Mouse (Mus musculus) olfactory bulb, adult 2 months (tissue): Measurements from ENCODE around the gene Cadm1. TPM values are rescaled to one million over a fixed set of nuclear protein-coding genes. Genes with fewer than 3 reads are reported as not detected.

Experiments
- H3K27ac ChIP-seq: fragments of 200-500 bp; 2 replicates; pipeline ENCODE4 v1.5.1; 2012; ENCODE audit warnings: low read depth, low read length; ENCODE audit not compliant: insufficient read depth
- H3K4me1 ChIP-seq: fragments of 200-500 bp; 2 replicates; pipeline ENCODE4 v1.6.1; 2012; ENCODE audit warnings: low read length; ENCODE audit not compliant: control insufficient read depth, insufficient read depth
- H3K4me3 ChIP-seq: fragments of 200-500 bp; 2 replicates; pipeline ENCODE4 v1.5.1; 2012; ENCODE audit warnings: mild to moderate bottlenecking, low read depth, low read length, moderate library complexity; ENCODE audit not compliant: insufficient read depth
- CTCF ChIP-seq: fragments of 200-500 bp; IDR thresholded peaks from 2 replicates; pipeline ENCODE4 v1.5.1; 2012; ENCODE audit warnings: low read depth, mild to moderate bottlenecking, low read length, moderate library complexity; ENCODE audit not compliant: insufficient read depth
- POLR2A ChIP-seq: fragments of 200-500 bp; IDR thresholded peaks from 2 replicates; pipeline ENCODE4 v1.6.1; 2012; ENCODE audit warnings: mild to moderate bottlenecking, low read depth, low read length, moderate library complexity; ENCODE audit not compliant: insufficient read depth
- WGBS: fragments of 180-500 bp; shearing (Covaris S2); methylation state at CpG from one replicate; pipeline ENCODE4 v1.1.7; 2018; 5-methylcytosine and 5-hydroxymethylcytosine counted together
- polyA plus RNA-seq: library from polyadenylated mRNA; stranded (reverse); fragments of >200 nt; gene quantifications from 2 replicates; pipeline ENCODE4 v1.2.4, GENCODE M21; 2012; ENCODE audit warnings: low replicate concordance; ENCODE audit not compliant: missing spikeins, insufficient read depth, insufficient read length

Cadm1 gene
- polyA plus RNA-seq, 1 experiment = not detected

DNA sequence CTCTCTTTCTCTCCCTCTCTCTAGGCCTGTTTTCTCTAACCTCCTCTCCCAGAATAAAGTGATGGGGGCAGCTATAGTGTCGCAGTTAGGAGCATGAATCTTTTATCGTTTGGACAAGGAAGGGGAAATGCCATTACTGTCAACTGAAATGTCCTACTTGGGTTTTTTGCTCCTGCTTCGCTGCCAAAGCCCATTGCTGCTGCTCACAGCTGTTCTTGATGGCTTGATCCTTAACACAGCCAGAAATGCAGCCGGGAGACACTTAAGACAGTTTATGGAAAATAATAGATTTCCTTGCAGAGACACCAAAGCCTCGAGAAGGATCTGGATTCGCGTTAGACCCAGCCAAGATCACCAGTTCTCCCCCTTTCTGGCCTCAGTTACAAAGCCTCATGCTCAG lies 327.3 kb downstream of the Cadm1 start:
- H3K4me3 ChIP-seq = no peak overlapping the region
- 71% methylated on average over 7 of the region's 7 CpGs for WGBS
- H3K27ac ChIP-seq = no peak overlapping the region
- TF ChIP-seq POLR2A = no peak
- no peak for TF ChIP-seq CTCF
- peaks cover 23% of the 10 kb centered on the region for H3K4me1 ChIP-seq

DNA sequence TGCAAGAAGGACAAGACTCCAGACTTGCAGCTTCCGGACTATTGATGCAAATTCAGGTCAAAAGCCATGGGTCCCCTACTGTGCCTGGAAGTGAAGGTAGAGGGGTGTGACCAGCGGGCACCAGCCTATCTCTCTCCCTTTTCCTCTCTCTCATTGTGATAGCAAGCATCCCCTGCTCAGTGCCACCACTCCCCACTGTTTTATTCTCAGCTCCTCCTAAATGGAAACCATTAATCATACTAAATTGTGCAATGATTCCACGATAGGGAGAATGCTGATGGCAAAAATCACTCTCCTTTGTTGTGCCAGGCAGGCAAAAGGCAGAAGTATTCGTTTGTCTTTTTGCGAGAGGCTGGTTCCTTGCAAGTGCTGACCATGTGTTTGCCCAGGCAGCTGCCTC lies 328.2 kb downstream of the Cadm1 start:
- WGBS = 46% methylated on average over 5 of the region's 5 CpGs
- no peak for TF ChIP-seq CTCF
- no peak for TF ChIP-seq POLR2A
- Histone ChIP-seq H3K27ac (no peak overlapping the region), H3K4me3 (no peak overlapping the region), H3K4me1 (peaks cover 23% of the 10 kb centered on the region)

DNA sequence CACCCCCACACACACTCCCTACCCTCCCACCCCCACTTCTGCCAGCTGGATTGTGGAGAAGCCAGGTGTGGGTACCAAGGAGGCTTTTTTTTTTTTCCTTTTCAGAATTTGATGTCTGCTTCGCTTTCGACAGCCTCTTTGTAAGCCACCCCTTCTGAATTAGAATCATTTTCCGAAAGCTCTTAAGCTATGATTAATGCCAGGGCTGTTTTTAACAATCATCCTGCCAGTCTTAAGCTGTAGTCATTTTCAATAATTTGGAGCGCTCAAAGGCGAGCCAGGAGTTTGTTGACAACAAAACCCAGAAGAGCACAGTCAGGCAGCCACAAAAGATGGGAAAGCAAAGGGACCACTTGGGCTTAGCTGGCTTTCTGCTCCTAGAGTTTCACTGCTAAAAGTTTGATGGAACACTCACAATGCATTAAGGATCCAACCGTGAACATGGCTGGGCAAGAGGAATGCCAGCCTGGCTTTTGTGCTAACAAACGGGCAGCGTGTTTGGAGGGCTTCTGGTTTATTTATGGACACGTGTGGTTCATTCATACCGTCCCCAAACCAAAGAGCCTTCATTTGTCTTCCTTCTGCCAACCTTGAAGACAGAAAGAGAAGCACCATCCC lies 328.9 kb downstream of the Cadm1 start:
- no peak overlapping the region for H3K27ac ChIP-seq
- no peak for TF ChIP-seq CTCF
- WGBS = 52% methylated on average over 10 of the region's 10 CpGs

DNA sequence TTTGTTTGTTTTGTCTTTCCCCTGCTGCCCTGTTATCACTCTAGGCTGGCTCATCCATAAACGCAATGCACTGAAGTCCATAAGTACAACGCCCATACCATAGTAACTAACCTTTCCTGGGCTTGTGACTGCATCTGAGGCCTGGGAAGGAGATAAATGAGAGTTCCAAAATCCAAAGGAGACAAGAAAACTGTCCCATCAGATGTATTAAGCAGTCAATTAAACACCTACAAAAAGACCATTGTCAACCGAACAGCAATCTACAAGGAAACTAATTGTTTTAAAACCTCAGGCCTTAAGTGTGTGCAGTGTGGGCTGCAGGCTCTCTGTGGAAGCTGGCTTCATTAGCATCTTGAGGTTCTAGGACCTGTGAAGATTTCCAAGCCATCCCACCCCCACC lies 331.0 kb downstream of the Cadm1 start:
- TF ChIP-seq POLR2A (no peak), CTCF (no peak)
- H3K4me1 ChIP-seq = peaks cover 23% of the 10 kb centered on the region
- 93% methylated on average over 3 of the region's 3 CpGs for WGBS
- H3K27ac ChIP-seq = no peak overlapping the region
- H3K4me3 ChIP-seq = no peak overlapping the region

More for the DNA sequence above, 328.9 kb downstream of the Cadm1 start:
- H3K4me3 ChIP-seq = no peak overlapping the region
- H3K4me1 ChIP-seq = peaks cover 23% of the 10 kb centered on the region

DNA sequence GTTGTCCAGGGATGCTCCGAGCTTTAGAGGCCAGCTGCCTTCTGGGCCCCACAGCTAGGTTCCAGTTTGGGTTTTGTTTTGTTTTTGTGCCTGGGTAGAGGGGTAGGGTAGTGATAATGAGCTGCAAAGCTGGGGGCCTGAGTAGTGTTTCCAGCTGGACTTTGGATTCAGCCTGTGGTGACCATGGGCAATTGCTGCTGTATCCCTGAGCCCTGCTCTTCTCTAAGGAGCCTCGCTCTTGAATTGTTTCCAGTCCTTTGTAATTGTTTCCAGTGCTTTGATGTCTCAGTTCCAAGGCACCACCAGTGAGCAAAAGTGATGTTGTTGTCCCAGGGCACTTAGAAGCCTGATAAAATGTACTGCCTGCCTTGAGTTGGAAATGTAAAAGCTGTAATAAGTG lies 331.8 kb downstream of the Cadm1 start:
- H3K4me1 ChIP-seq = peaks cover 23% of the 10 kb centered on the region
- no peak overlapping the region for H3K27ac ChIP-seq
- WGBS = 65% methylated on average over 2 of the region's 2 CpGs
- H3K4me3 ChIP-seq = no peak overlapping the region
- TF ChIP-seq CTCF (no peak), POLR2A (no peak)

DNA sequence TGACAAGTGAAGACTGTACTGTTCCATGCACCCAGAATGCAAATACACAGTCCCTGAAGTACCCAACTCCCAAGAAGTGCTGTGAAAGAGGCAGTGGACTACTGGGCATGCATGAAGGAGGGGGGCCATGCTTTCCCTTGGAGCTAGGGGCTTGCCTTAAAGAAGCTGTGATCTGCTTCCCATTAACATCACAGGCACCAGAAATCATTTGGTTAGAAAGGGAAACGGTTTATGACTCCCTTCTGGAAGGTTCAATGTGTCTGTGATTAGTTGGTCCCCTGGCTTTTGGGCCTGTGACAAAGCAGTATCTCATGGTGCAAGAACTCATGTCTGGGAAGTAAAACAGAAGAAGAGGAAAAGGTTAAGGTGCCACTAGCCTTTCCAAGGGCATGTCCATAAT lies 336.0 kb downstream of the Cadm1 start:
- Histone ChIP-seq H3K4me1 (peaks cover 7% of the 10 kb centered on the region; the same call in 1 of the 2 replicates), H3K4me3 (no peak overlapping the region), H3K27ac (no peak overlapping the region)
- 84% methylated on average over 1 of the region's 1 CpGs for WGBS
- no peak for TF ChIP-seq POLR2A
- no peak for TF ChIP-seq CTCF

DNA sequence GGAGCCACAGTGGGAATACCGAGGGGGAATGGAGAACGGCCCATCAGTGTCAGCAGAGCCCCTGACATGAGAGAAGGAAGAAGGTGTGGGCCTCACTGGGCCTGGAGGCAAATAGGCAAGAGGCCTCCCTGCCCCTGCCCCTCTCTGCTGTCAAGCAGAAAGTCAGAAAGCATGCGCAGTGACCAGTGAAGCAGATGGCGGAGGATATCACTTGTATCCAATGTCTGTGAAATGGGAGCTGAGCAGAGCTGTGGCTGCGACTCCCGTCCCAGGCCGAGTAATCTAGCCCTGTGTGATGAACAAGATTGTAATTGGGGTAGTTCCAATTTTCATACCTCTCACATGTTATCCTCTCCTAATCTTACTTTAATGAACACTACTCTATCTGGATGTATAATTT lies 337.5 kb downstream of the Cadm1 start:
- TF ChIP-seq CTCF = no peak
- TF ChIP-seq POLR2A = no peak
- 97% methylated on average over 7 of the region's 7 CpGs for WGBS
- Histone ChIP-seq H3K4me1 (no peaks in the 10 kb centered on the region), H3K4me3 (no peak overlapping the region), H3K27ac (no peak overlapping the region)

DNA sequence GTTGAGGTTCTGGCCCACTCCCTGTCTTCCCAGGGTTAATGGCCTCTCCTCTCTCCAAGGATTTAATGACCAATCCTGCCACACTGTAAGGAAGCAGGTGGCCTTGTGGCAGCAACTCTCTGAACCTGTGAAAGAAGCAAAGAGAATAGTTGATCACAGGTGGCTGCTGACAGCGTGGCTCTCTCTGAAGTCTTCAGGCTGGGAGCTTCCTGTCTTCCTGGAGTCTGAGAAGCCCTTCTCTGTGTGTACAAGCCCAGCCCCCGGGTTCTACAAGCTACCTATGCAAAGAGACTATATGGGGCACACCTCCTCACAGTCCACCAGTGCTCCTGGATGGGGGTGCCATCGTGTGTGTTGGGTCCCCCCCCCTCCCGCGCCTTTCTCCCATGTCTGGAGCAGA lies 339.7 kb downstream of the Cadm1 start:
- no peak overlapping the region for H3K4me3 ChIP-seq
- TF ChIP-seq CTCF (no peak), POLR2A (no peak)
- 89% methylated on average over 5 of the region's 5 CpGs for WGBS
- no peak overlapping the region for H3K27ac ChIP-seq
- no peaks in the 10 kb centered on the region for H3K4me1 ChIP-seq

DNA sequence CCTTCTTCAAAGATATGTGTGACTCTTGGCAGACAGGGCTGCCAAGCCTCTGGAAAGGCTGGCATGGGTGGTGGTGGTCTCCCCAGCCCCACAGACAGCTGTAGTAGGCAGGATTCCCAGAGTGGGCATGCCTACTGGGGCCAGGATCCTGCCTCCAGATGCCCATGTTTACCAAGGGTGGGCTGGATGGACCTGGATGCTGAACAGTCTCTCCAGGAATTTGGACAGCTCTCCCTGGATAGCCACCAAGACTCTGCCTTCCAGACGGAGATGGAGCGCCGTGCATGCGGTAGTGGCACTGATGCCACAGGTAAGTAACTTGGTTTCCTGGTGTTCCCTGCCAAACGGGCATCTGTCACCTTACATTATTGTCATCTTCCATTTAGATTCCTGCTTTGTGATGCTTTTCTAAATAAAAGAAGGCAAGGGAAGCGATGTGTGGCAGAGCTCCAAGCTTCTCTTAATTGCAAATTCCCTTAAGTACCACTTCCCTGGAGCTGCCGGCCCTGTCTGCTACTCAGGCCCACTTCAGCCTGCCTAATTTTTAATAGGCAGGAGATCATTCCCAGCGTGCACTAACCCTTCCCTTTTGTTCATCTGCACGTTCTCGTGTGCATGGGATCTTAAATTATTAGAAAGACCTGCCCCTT lies 346.7 kb downstream of the Cadm1 start:
- TF ChIP-seq POLR2A (no peak), CTCF (no peak)
- H3K4me3 ChIP-seq = no peak overlapping the region
- no peak overlapping the region for H3K27ac ChIP-seq
- 60% methylated on average over 10 of the region's 10 CpGs for WGBS
- no peaks in the 10 kb centered on the region for H3K4me1 ChIP-seq

DNA sequence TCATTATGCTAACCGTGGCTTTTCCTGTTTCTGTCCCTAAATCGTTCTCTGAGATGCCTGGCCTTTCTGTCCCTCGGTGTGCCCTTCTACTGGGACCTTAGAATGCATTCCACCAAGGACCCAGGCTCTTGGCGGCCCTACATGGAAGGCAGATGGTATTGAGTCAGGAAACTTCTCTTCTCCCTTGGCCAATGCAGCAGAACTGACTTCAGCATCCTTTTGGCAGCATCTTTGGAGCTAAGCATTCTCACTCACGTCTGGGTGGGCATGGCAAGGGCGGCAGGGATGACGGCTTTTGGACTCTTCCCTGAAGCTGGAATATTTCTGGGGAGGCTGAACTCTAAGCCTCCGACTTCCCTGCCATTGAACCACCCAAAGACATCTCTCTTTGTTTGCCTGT lies 350.2 kb downstream of the Cadm1 start:
- Histone ChIP-seq H3K4me1 (no peaks in the 10 kb centered on the region), H3K4me3 (no peak overlapping the region), H3K27ac (no peak overlapping the region)
- 94% methylated on average over 8 of the region's 8 CpGs for WGBS
- no peak for TF ChIP-seq CTCF
- no peak for TF ChIP-seq POLR2A
